Comparison of ENCODE assay signal across 9 mouse cellular contexts in the genomic region with DNA sequence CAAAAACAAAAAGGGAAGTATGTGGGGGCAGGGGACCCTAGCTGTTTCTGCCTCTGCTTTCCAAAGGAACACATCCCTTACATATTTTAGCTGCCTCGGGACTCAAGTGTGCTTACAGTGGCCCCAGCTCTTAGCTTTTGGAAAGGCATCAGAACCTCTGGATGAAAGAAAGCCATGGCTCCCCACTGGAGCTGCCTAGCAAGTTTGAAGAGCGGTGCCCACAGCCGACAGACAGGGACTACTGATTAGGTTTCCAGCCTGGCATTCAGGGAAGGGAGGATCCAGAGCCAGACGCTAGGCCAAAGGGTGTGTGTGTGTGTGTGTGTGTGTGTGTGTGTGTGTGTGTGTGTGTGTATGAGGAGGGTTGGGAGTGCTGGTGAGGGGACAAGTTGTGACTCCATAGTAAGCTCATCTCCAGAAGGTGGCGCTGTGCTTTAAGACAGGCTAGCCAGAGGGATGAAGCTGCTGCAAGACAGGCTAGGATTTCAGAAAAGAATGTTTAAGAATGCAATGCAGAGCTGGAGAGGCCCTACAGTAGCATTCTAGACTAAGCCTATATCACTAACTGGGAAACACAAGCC.
DNase-seq lines count a peak whose midpoint lies in the region; ATAC-seq and TF ChIP-seq lines count a peak whose summit lies in the region.
"Had no signal": no experiment of that assay in that cellular context is flagged by ENCODE, and none has a peak within 500 bp of the region (broad histone marks: within the 10 kb centered on the region; RNA-seq: fewer than 3 reads in every experiment).

No protein-coding gene starts in this region.

- peak; percentile 18 for DNase-seq in adipocyte (ENCODE audit: low spot score)
- DNase-seq in cerebellum, postnatal 14 days, result peak; percentile 90 to 96
- DNase-seq in frontal cortex, postnatal 25 days (ENCODE audit: low spot score in 2 of 2), result peak; percentile 68 to 72
- peak; percentile 98 for DNase-seq in hindbrain, postnatal 0 days (ENCODE audit: low spot score)
- DNase-seq in left cerebral cortex, adult 11 months (ENCODE audit: low spot score), result peak; percentile 83
- DNase-seq in lung, postnatal 36 days, result peak; percentile 91
- peak; percentile 88 to 93 for DNase-seq in right cerebral cortex, postnatal 10 days (ENCODE audit: low spot score in 2 of 2)
- DNase-seq in urinary bladder, postnatal 36 days (ENCODE audit: low spot score in 2 of 2), result peak; percentile 38 to 55

- no peak overlapping the region; the same call in 1 of the 2 replicates for H3K27ac ChIP-seq in hindbrain, postnatal 0 days
- H3K27ac ChIP-seq: macrophage had no signal

- no peak overlapping the region for H3K9ac ChIP-seq in hindbrain, postnatal 0 days (replicated peaks; ENCODE audit: low read length)

- H3K9me3 ChIP-seq in hindbrain, postnatal 0 days (ENCODE audit: low read length), result no peaks in the 10 kb centered on the region

- no peak overlapping the region for H3K4me3 ChIP-seq in hindbrain, postnatal 0 days (ENCODE audit: low read length)

- no peak overlapping the region for H3K4me2 ChIP-seq in hindbrain, postnatal 0 days (ENCODE audit: low read depth, low read length)

- H3K4me1 ChIP-seq in hindbrain, postnatal 0 days (ENCODE audit: insufficient read depth, low read length), result no peaks in the 10 kb centered on the region

- WGBS in hindbrain, postnatal 0 days, result 18% methylated on average over 5 of the region's 5 CpGs

- no peaks in the 10 kb centered on the region for H3K27me3 ChIP-seq in hindbrain, postnatal 0 days (ENCODE audit: insufficient read depth, low read length)

- peak; percentile 91 for TF ChIP-seq CTCF in hindbrain, postnatal 0 days (IDR thresholded peaks at IDR 0.05; ENCODE audit: low read depth)

- peak; percentile 92 for ATAC-seq in hindbrain, postnatal 0 days

- H3K36me3 ChIP-seq in hindbrain, postnatal 0 days (ENCODE audit: insufficient read depth, low read length), result no peaks in the 10 kb centered on the region

Comparison
In these comparisons a context has a peak if more than half of its experiments do, and no peak if none do; other contexts are left out.
1. DNase-seq: peak in every context shown above with its lines; median percentile 98 in hindbrain, postnatal 0 days; 93 in cerebellum, postnatal 14 days; 91 in lung, postnatal 36 days; 90 in right cerebral cortex, postnatal 10 days; 83 in left cerebral cortex, adult 11 months; 70 in frontal cortex, postnatal 25 days; 46 in urinary bladder, postnatal 36 days; 18 in adipocyte.